12 mouse cellular contexts compared by ENCODE assay signal in the genomic region with DNA sequence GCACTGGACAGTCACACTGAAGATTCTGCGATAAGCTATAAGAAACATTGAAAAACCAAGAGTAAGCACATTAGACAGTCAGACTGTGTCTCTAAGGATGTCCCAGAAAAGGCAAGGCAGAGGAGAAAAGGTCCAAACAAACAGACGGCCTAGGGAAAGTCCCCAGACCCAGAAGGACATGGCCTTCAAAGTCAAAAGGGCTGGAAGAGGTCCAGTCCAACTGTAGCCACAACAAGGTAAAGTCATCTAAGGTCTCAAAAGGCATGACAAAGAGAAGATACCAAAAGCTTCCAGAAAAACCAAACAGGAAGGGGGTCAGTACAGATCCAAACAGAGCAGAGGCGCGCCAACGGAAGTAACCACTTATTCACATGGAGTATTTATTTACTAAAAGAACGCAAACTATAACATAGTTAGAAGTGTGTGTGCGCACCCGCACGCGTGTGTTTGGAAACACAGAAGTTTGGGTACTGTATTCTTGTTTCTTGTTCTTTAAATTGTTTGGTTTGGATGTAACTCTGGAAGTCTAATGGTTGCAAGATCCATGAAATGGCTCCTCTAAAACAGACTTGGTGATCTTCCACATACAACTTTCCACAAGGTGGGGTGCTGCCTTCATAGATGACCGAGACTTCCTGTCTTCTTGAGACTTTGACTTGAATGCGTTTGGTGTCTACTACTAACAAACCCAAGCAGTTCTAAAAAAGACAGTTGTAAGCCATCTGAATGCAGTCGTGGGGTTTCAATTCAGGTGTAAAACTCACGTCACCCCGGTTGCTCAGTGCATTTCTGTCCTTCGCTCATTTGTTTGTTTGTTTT. TPM values are rescaled to one million over a fixed set of nuclear protein-coding genes. Genes with fewer than 3 reads are reported as not detected.
DNase-seq lines count a peak whose midpoint lies in the region; ATAC-seq and TF ChIP-seq lines count a peak whose summit lies in the region.
"Had no signal": no experiment of that assay in that cellular context is flagged by ENCODE, and none has a peak within 500 bp of the region (broad histone marks: within the 10 kb centered on the region; RNA-seq: fewer than 3 reads in every experiment).

No protein-coding gene starts in this region.

- H3K4me2 ChIP-seq in liver, postnatal 0 days (ENCODE audit: low read depth, low read length), result no peak overlapping the region
- no peak overlapping the region for H3K4me2 ChIP-seq in liver, embryonic 11.5 days
- no peak overlapping the region for H3K4me2 ChIP-seq in forebrain, embryonic 14.5 days (ENCODE audit: low read length)
- H3K4me2 ChIP-seq: forebrain, embryonic 13.5 days; liver, embryonic 13.5 days had no signal

- 0 out of 2 replicates have a peak, but pooled peaks cover 9% of the 10 kb centered on the region for H3K36me3 ChIP-seq in liver, postnatal 0 days (replicated peaks; ENCODE audit: insufficient read depth, low read length)
- no peaks in the 10 kb centered on the region for H3K36me3 ChIP-seq in liver, embryonic 11.5 days (ENCODE audit: control insufficient read depth, insufficient read depth, low read length)
- no peaks in the 10 kb centered on the region for H3K36me3 ChIP-seq in forebrain, embryonic 14.5 days (ENCODE audit: control insufficient read depth, insufficient read depth, low read length)

- intact Hi-C loops in gastrocnemius, adult 2 months (cut with DNase I), result loop anchor here (5.0 kb wide), 3 partner anchors 117 to 427 kb away; a partner anchor contains a TSS
- intact Hi-C loops in gastrocnemius, postnatal 14 days (cut with DNase I; ENCODE audit: low total_unique reads), result loop anchor here (5.0 to 10.0 kb wide), 2 partner anchors 192 to 425 kb away; no protein-coding TSS in a partner anchor

- H3K4me3 ChIP-seq in gastrocnemius, adult 2 months, result no peak overlapping the region
- H3K4me3 ChIP-seq in liver, postnatal 0 days (ENCODE audit: low read depth, low read length), result no peak overlapping the region
- no peak overlapping the region for H3K4me3 ChIP-seq in liver, embryonic 11.5 days (ENCODE audit: low read depth, low read length)
- H3K4me3 ChIP-seq in forebrain, embryonic 14.5 days (ENCODE audit: low read depth, low read length), result no peak overlapping the region
- H3K4me3 ChIP-seq: forebrain, embryonic 13.5 days; liver, embryonic 13.5 days; myocyte had no signal

- no peaks in the 10 kb centered on the region for H3K4me1 ChIP-seq in liver, postnatal 0 days (ENCODE audit: insufficient read depth)
- H3K4me1 ChIP-seq in liver, embryonic 11.5 days (replicated peaks; ENCODE audit: control insufficient read depth, insufficient read depth, low read length), result peaks cover 3% of the 10 kb centered on the region; the same call in 1 of the 2 replicates
- H3K4me1 ChIP-seq in forebrain, embryonic 14.5 days (ENCODE audit: control insufficient read depth, insufficient read depth, low read length), result no peaks in the 10 kb centered on the region
- H3K4me1 ChIP-seq: forebrain, embryonic 13.5 days had no signal

- no peak for DNase-seq in gastrocnemius, adult 2 months
- DNase-seq in gastrocnemius, postnatal 14 days, result no peak
- DNase-seq in liver, postnatal 0 days, result no peak
- no peak for DNase-seq in liver, embryonic 11.5 days (ENCODE audit: low spot score)
- DNase-seq in R1 (ENCODE audit: low read depth, low spot score), result peak; percentile 40
- peak; percentile 29 for DNase-seq in lung, postnatal 25 days (ENCODE audit: low spot score)
- DNase-seq in forebrain, embryonic 14.5 days (ENCODE audit: low spot score), result no peak
- DNase-seq: cerebellum, postnatal 14 days; liver, embryonic 13.5 days had no signal

- no peak overlapping the region for H3K27ac ChIP-seq in gastrocnemius, adult 2 months
- no peak overlapping the region for H3K27ac ChIP-seq in liver, postnatal 0 days (ENCODE audit: low read depth)
- H3K27ac ChIP-seq in liver, embryonic 11.5 days (ENCODE audit: low read depth, low read length), result no peak overlapping the region
- H3K27ac ChIP-seq in forebrain, embryonic 14.5 days (ENCODE audit: low read depth, low read length), result no peak overlapping the region
- H3K27ac ChIP-seq: forebrain, embryonic 13.5 days had no signal

- no peak for TF ChIP-seq EP300 in liver, postnatal 0 days (IDR thresholded peaks at IDR 0.05; ENCODE audit: low read depth)

- WGBS in liver, postnatal 0 days (ENCODE audit: insufficient replicate concordance), result 79% methylated on average over 16 of the region's 16 CpGs
- WGBS in liver, embryonic 11.5 days, result 86% methylated on average over 16 of the region's 16 CpGs
- WGBS in forebrain, embryonic 14.5 days, result 93% methylated on average over 16 of the region's 16 CpGs

- TF ChIP-seq CTCF in gastrocnemius, adult 2 months (IDR thresholded peaks at IDR 0.05), result peak; percentile 33
- peak; percentile 60 for TF ChIP-seq CTCF in liver, postnatal 0 days (IDR thresholded peaks at IDR 0.05; ENCODE audit: low read depth)

- no peaks in the 10 kb centered on the region for H3K27me3 ChIP-seq in liver, postnatal 0 days (ENCODE audit: insufficient read depth, low read length)
- no peaks in the 10 kb centered on the region for H3K27me3 ChIP-seq in liver, embryonic 11.5 days (replicated peaks; ENCODE audit: control insufficient read depth, insufficient read depth, low read length)
- H3K27me3 ChIP-seq in forebrain, embryonic 14.5 days (replicated peaks; ENCODE audit: control insufficient read depth, insufficient read depth, low read length), result no peaks in the 10 kb centered on the region
- H3K27me3 ChIP-seq: forebrain, embryonic 13.5 days; liver, embryonic 13.5 days had no signal

- H3K9ac ChIP-seq in liver, postnatal 0 days (replicated peaks), result no peak overlapping the region
- no peak overlapping the region for H3K9ac ChIP-seq in liver, embryonic 11.5 days (ENCODE audit: low read depth, low read length)
- no peak overlapping the region for H3K9ac ChIP-seq in forebrain, embryonic 14.5 days (ENCODE audit: low read length)
- H3K9ac ChIP-seq: forebrain, embryonic 13.5 days; liver, embryonic 13.5 days had no signal

- ATAC-seq in liver, postnatal 0 days, result no peak
- ATAC-seq in liver, embryonic 11.5 days (replicated peaks; ENCODE audit: low FRiP score), result no peak
- no peak for ATAC-seq in erythroblast, adult 5-6 weeks (replicated peaks; ENCODE audit: low FRiP score, poor library complexity, severe bottlenecking)
- ATAC-seq in forebrain, embryonic 14.5 days, result no peak
- ATAC-seq: forebrain, embryonic 13.5 days had no signal

- no peaks in the 10 kb centered on the region for H3K9me3 ChIP-seq in liver, postnatal 0 days (ENCODE audit: low read length)
- no peaks in the 10 kb centered on the region for H3K9me3 ChIP-seq in liver, embryonic 11.5 days (ENCODE audit: control insufficient read depth, low read length)
- no peaks in the 10 kb centered on the region for H3K9me3 ChIP-seq in forebrain, embryonic 14.5 days (replicated peaks; ENCODE audit: control insufficient read depth, low read length)
- H3K9me3 ChIP-seq: forebrain, embryonic 13.5 days; liver, embryonic 13.5 days had no signal

RNA-seq across cellular contexts. Expression of a gene that starts 18.5 kb away (rescaled TPM):
- total RNA-seq in gastrocnemius, adult 2 months (2021), result 1 to 10 TPM; 7.5 to 7.7 TPM
- total RNA-seq in gastrocnemius, postnatal 14 days (2021), result 10 to 100 TPM in 1 of 2 experiments, 1 to 10 TPM in 1; 8.7 to 12.4 TPM
- polyA plus RNA-seq in liver, postnatal 0 days (2015; fragmentation: Nextera tagmentation; extraction: Ambion mirVana), result 20.1 and 21.3 TPM in 2 replicates
- 23.3 and 26.4 TPM in 2 replicates for polyA plus RNA-seq in liver, embryonic 11.5 days (2014; fragmentation: Nextera tagmentation; extraction: Ambion mirVana)
- total RNA-seq in erythroblast, adult 5-6 weeks (2015; ENCODE audit: low replicate concordance), result 0.84 and 3.1 TPM in 2 replicates
- total RNA-seq in erythroblast, adult 5-6 weeks (2017; ENCODE audit: low replicate concordance), result 1.8 and 3.1 TPM in 2 replicates
- polyA plus RNA-seq in forebrain, embryonic 14.5 days (2014; fragmentation: Nextera tagmentation; extraction: Ambion mirVana), result 40.9 and 46.6 TPM in 2 replicates

RNA-seq across cellular contexts. Expression of a gene that starts 27.2 kb away (rescaled TPM):
- total RNA-seq in gastrocnemius, adult 2 months (2021), result 10 to 100 TPM; 44.5 to 47.4 TPM
- total RNA-seq in gastrocnemius, postnatal 14 days (2021), result 1 to 10 TPM; 9.4 to 9.5 TPM
- 21.9 and 24.1 TPM in 2 replicates for polyA plus RNA-seq in liver, postnatal 0 days (2015; fragmentation: Nextera tagmentation; extraction: Ambion mirVana)
- polyA plus RNA-seq in liver, embryonic 11.5 days (2014; fragmentation: Nextera tagmentation; extraction: Ambion mirVana), result 31.2 and 36.9 TPM in 2 replicates
- total RNA-seq in erythroblast, adult 5-6 weeks (2015; ENCODE audit: low replicate concordance), result 11.0 and 16.3 TPM in 2 replicates
- 14.1 and 16.7 TPM in 2 replicates for total RNA-seq in erythroblast, adult 5-6 weeks (2017; ENCODE audit: low replicate concordance)
- 2.5 and 3.8 TPM in 2 replicates for polyA plus RNA-seq in forebrain, embryonic 14.5 days (2014; fragmentation: Nextera tagmentation; extraction: Ambion mirVana)

Comparison
In these comparisons a context has a peak if more than half of its experiments do, and no peak if none do; other contexts are left out.
1. DNase-seq: peak in R1 (single experiment) and lung, postnatal 25 days (single experiment); none in gastrocnemius, adult 2 months (single experiment), gastrocnemius, postnatal 14 days (single experiment), liver, postnatal 0 days (single experiment), liver, embryonic 11.5 days (single experiment) and forebrain, embryonic 14.5 days (single experiment).